Mouse (Mus musculus) liver, adult 2 months (tissue): ENCODE measurements around the gene Slco2a1. TPM values are rescaled to one million over a fixed set of nuclear protein-coding genes. Genes with fewer than 3 reads are reported as not detected.

Source experiments
- DNase-seq: peaks from one replicate; pipeline ENCODE4 v3.0.0-alpha.2; 2011; ENCODE audit warnings: low read depth, low spot score; ENCODE audit errors: extremely low read depth
- H3K27ac ChIP-seq: fragments of 200-500 bp; replicated peaks from 2 replicates; pipeline ENCODE4 v1.5.1; 2012; ENCODE audit warnings: low read depth, mild to moderate bottlenecking, control low read depth, inconsistent platforms, low read length; ENCODE audit not compliant: insufficient read depth
- H3K27me3 ChIP-seq: fragments of 200-500 bp; 2 replicates; pipeline ENCODE4 v1.6.1; 2012; ENCODE audit warnings: mild to moderate bottlenecking, moderate library complexity, low read length, inconsistent platforms; ENCODE audit not compliant: control insufficient read depth, insufficient read depth
- H3K36me3 ChIP-seq: fragments of 200-500 bp; 2 replicates; pipeline ENCODE4 v1.6.1; 2012; ENCODE audit warnings: low read length, inconsistent platforms; ENCODE audit not compliant: control insufficient read depth, insufficient read depth
- H3K4me1 ChIP-seq: fragments of 200-500 bp; 2 replicates; pipeline ENCODE4 v1.6.1; 2011; ENCODE audit warnings: low read length; ENCODE audit not compliant: control insufficient read depth, insufficient read depth
- H3K4me3 ChIP-seq: fragments of 200-500 bp; 2 replicates; pipeline ENCODE4 v1.5.1; 2011; ENCODE audit warnings: low read depth, mild to moderate bottlenecking, control low read depth, low read length, moderate library complexity; ENCODE audit not compliant: insufficient read depth
- H3K79me2 ChIP-seq: fragments of 200-500 bp; 2 replicates; pipeline ENCODE4 v1.6.1; 2012; ENCODE audit warnings: inconsistent platforms, mild to moderate bottlenecking, low read length, moderate library complexity; ENCODE audit not compliant: control insufficient read depth, insufficient read depth
- H3K9ac ChIP-seq: fragments of 200-500 bp; 2 replicates; pipeline ENCODE4 v1.6.1; 2012; ENCODE audit warnings: low read depth, mild to moderate bottlenecking, control low read depth, inconsistent platforms, low read length
- CTCF ChIP-seq: fragments of 200-500 bp; IDR thresholded peaks from 2 replicates; pipeline ENCODE4 v1.5.1; 2011; ENCODE audit warnings: low read depth, low read length, control low read depth
- POLR2A ChIP-seq: fragments of 200-500 bp; IDR thresholded peaks from 2 replicates; pipeline ENCODE4 v1.6.1; 2011; ENCODE audit warnings: low read length, control low read depth; ENCODE audit not compliant: insufficient read depth; ENCODE audit errors: extremely low read depth
- WGBS: fragments of 180-500 bp; shearing (Covaris S2); methylation state at CpG from one replicate; pipeline ENCODE4 v1.1.7; 2018; 5-methylcytosine and 5-hydroxymethylcytosine counted together
- polyA plus RNA-seq: library from polyadenylated mRNA; depleted of rRNA; stranded (reverse); fragments of >200 nt; gene quantifications from 2 replicates; pipeline ENCODE4 v1.2.3, GENCODE M21; 2012
- total RNA-seq: library from RNA; depleted of rRNA; stranded (reverse); fragments of >200 nt; gene quantifications from 2 replicates; pipeline ENCODE4 v1.2.3, GENCODE M21; 2014

Gene Slco2a1
- total and polyA plus RNA-seq, 2 experiments, result 8.9 to 55.5 TPM

GRCm38 (mm10) chr9:103083405-103083804 is 94.9 kb downstream of the Slco2a1 start:
- peaks cover 24% of the 10 kb centered on the region for H3K36me3 ChIP-seq
- no peak overlapping the region for H3K27ac ChIP-seq
- H3K27me3 ChIP-seq, result no peaks in the 10 kb centered on the region
- TF ChIP-seq CTCF (no peak), POLR2A (no peak)
- no peak overlapping the region for H3K4me3 ChIP-seq
- DNase-seq, result no peak
- no peaks in the 10 kb centered on the region for H3K79me2 ChIP-seq
- H3K9ac ChIP-seq, result no peak overlapping the region
- H3K4me1 ChIP-seq, result no peaks in the 10 kb centered on the region
- whole genome bisulfite sequencing, result 90% methylated on average over 3 of the region's 3 CpGs

- peaks cover 15% of the 10 kb centered on the region for H3K4me1 ChIP-seq
- H3K9ac ChIP-seq, result no peak overlapping the region
- 98% methylated on average over 6 of the region's 6 CpGs for WGBS
- H3K79me2 ChIP-seq, result no peaks in the 10 kb centered on the region
- DNase-seq, result no peak
- no peak for TF ChIP-seq CTCF
- TF ChIP-seq POLR2A, result no peak
- no peak overlapping the region for H3K27ac ChIP-seq
- H3K27me3 ChIP-seq, result no peaks in the 10 kb centered on the region
- H3K4me3 ChIP-seq, result no peak overlapping the region
- H3K36me3 ChIP-seq, result peaks cover 11% of the 10 kb centered on the region
These were observed 98.2 kb downstream of the Slco2a1 start for GRCm38 (mm10) chr9:103086736-103087135.

- no peak overlapping the region for H3K9ac ChIP-seq
- H3K27ac ChIP-seq, result no peak overlapping the region
- H3K79me2 ChIP-seq, result no peaks in the 10 kb centered on the region
- DNase-seq, result no peak
- peaks cover 9% of the 10 kb centered on the region for H3K36me3 ChIP-seq
- H3K4me1 ChIP-seq, result peaks cover 15% of the 10 kb centered on the region
- TF ChIP-seq POLR2A (no peak), CTCF (no peak)
- H3K4me3 ChIP-seq, result no peak overlapping the region
- WGBS, result 93% methylated on average over 8 of the region's 8 CpGs
- no peaks in the 10 kb centered on the region for H3K27me3 ChIP-seq
These were observed 98.8 kb downstream of the Slco2a1 start for GRCm38 (mm10) chr9:103087301-103087700.

- TF ChIP-seq POLR2A (no peak), CTCF (no peak)
- H3K27ac ChIP-seq, result no peak overlapping the region
- no peak for DNase-seq
- H3K4me1 ChIP-seq, result peaks cover 15% of the 10 kb centered on the region
- 91% methylated on average over 2 of the region's 2 CpGs for WGBS
- H3K9ac ChIP-seq, result no peak overlapping the region
- H3K27me3 ChIP-seq, result no peaks in the 10 kb centered on the region
- H3K4me3 ChIP-seq, result no peak overlapping the region
- H3K79me2 ChIP-seq, result no peaks in the 10 kb centered on the region
- peaks cover under 1% of the 10 kb centered on the region; the same call in 1 of the 2 replicates for H3K36me3 ChIP-seq
These were observed 100.1 kb downstream of the Slco2a1 start for GRCm38 (mm10) chr9:103088661-103089060.

GRCm38 (mm10) chr9:103090116-103090875 is 101.8 kb downstream of the Slco2a1 start:
- Histone ChIP-seq H3K27me3 (no peaks in the 10 kb centered on the region), H3K4me3 (no peak overlapping the region), H3K9ac (no peak overlapping the region), H3K36me3 (no peaks in the 10 kb centered on the region; the same call in 1 of the 2 replicates), H3K4me1 (peaks cover 15% of the 10 kb centered on the region), H3K79me2 (no peaks in the 10 kb centered on the region), H3K27ac (peak overlapping the region; percentile 77)
- 9% methylated on average over 9 of the region's 9 CpGs for WGBS
- no peak for TF ChIP-seq POLR2A
- TF ChIP-seq CTCF, result no peak
- DNase-seq, result peak; percentile 97

- Histone ChIP-seq H3K4me1 (peaks cover 15% of the 10 kb centered on the region), H3K9ac (no peak overlapping the region), H3K27me3 (no peaks in the 10 kb centered on the region), H3K79me2 (no peaks in the 10 kb centered on the region), H3K27ac (peak overlapping the region; percentile 77), H3K36me3 (no peaks in the 10 kb centered on the region), H3K4me3 (no peak overlapping the region)
- WGBS, result 51% methylated on average over 16 of the region's 16 CpGs
- no peak for TF ChIP-seq CTCF
- TF ChIP-seq POLR2A, result no peak
- DNase-seq, result peak; percentile 73
These were observed 102.7 kb downstream of the Slco2a1 start for GRCm38 (mm10) chr9:103091039-103091883.
